Mouse (Mus musculus): ENCODE measurements around the gene Plekhm2. TPM values are rescaled to one million over a fixed set of nuclear protein-coding genes. Genes with fewer than 3 reads are reported as not detected.

Plekhm2 gene
- polyA plus RNA-seq, 1 experiment = 73.3 TPM

DNA sequence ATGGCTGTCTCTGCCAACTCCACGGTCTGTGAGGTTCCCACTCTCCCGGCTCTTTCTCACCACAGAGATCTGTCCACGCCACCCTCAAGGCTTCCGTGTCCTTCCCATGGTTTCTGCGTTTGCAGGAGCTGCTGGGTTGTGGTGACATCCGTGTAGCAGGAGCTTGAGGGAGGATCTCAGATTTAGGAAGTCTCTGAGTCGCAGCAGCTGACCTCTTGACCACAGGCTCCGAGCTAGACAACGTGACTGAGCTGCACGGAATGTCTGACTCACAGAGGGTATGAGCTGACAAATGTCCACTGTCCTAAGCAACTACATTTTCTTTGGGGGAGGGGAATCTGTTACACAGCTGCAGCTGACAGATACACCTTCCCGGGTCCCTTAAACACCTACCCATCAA is 58.8 kb downstream of the Plekhm2 start, which contains the start of gene Fblim1:
Fblim1 (minus strand) TSS at position 236 of the 400 bp plus-strand sequence.
- H3K4me1 ChIP-seq (ENCODE audit: control insufficient read depth, insufficient read depth, low read length) = peaks cover 3% of the 10 kb centered on the region
- no peaks in the 10 kb centered on the region for H3K27me3 ChIP-seq (ENCODE audit: control insufficient read depth, insufficient read depth, low read length)
- H3K4me3 ChIP-seq (ENCODE audit: control insufficient read depth, low read depth, low read length) = no peak within 1 kb of the TSS
- no peaks in the 10 kb centered on the region for H3K36me3 ChIP-seq (ENCODE audit: control insufficient read depth, insufficient read depth, low read length)
- TF ChIP-seq POLR2A (IDR thresholded peaks at IDR 0.05; ENCODE audit: control insufficient read depth, low read depth, low read length) = no peak
- TF ChIP-seq CTCF (IDR thresholded peaks at IDR 0.05; ENCODE audit: control insufficient read depth, insufficient read depth, insufficient replicate concordance, low read depth, low read length) = no peak
- H3K27ac ChIP-seq (ENCODE audit: control insufficient read depth, insufficient read depth, low read depth, low read length) = no peak within 1 kb of the TSS

DNA sequence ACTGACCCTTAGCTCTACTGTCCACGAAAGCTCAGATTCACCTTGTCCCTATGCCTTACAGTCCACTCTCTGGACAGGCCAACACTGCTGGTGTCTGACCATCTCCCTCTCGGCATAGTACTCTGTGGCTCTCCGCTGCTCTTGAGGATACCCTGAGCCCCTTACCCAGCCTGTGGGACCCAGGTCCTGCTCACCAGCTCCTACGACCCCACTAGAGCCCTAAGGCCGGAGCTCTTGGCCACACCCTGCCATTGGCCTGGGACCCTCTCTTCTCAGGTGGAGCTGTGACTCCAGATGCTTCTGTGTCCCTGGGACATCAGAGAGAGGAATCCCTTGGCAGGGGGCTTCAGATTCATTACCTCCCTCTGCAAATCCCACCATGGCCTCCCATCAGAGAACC is 59.3 kb downstream of the Plekhm2 start:
- H3K4me1 ChIP-seq (ENCODE audit: control insufficient read depth, insufficient read depth, low read length) = peaks cover 3% of the 10 kb centered on the region
- H3K27me3 ChIP-seq (ENCODE audit: control insufficient read depth, insufficient read depth, low read length) = no peaks in the 10 kb centered on the region
- TF ChIP-seq POLR2A (IDR thresholded peaks at IDR 0.05; ENCODE audit: control insufficient read depth, low read depth, low read length) (no peak), CTCF (IDR thresholded peaks at IDR 0.05; ENCODE audit: control insufficient read depth, insufficient read depth, insufficient replicate concordance, low read depth, low read length) (no peak)
- no peak overlapping the region for H3K4me3 ChIP-seq (ENCODE audit: control insufficient read depth, low read depth, low read length)
- H3K36me3 ChIP-seq (ENCODE audit: control insufficient read depth, insufficient read depth, low read length) = no peaks in the 10 kb centered on the region
- H3K27ac ChIP-seq (ENCODE audit: control insufficient read depth, insufficient read depth, low read depth, low read length) = no peak overlapping the region

DNA sequence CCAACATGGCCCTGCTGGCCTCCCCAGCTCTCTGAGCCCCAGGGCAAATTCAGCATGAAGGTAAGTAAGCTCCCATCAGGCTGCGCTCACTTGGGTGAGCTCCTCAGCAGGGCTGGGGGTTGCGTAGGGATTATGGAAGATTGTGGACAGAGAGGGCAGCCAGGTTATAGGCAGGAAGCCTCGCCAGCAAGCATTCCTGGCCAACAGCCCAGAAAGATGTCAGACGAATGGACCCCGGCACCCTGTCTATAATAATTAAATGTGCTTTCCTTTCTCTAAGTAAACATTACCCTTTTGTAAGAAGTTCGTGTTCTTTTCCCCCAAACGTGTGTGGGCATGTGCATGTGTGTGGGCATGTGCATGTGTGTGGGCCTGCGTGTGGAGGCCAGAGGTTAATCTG is 60.2 kb downstream of the Plekhm2 start:
- no peaks in the 10 kb centered on the region for H3K36me3 ChIP-seq (ENCODE audit: control insufficient read depth, insufficient read depth, low read length)
- peaks cover 5% of the 10 kb centered on the region for H3K4me1 ChIP-seq (ENCODE audit: control insufficient read depth, insufficient read depth, low read length)
- no peak overlapping the region for H3K27ac ChIP-seq (ENCODE audit: control insufficient read depth, insufficient read depth, low read depth, low read length)
- peaks cover 1% of the 10 kb centered on the region for H3K27me3 ChIP-seq (ENCODE audit: control insufficient read depth, insufficient read depth, low read length)
- TF ChIP-seq POLR2A (IDR thresholded peaks at IDR 0.05; ENCODE audit: control insufficient read depth, low read depth, low read length) = no peak
- H3K4me3 ChIP-seq (ENCODE audit: control insufficient read depth, low read depth, low read length) = no peak overlapping the region

DNA sequence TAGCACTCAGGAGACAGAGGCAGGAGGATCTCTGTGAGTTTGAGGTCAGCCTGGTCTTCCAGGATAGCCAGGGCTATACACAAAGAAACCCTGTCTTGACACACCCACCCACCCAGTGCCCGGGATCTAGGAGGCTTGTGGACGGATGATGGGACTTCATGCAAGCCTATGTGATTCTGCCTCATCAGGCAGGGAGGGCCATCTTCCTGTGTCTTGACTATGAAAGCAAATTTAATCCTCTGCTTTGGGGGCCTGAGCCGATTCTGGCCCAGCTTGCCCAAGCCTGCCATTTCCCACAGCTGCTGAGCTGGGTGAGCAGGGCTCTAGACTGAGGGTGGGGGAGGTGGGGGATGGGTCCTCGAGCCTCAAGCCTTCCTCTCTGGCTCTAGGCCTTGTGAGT is 60.8 kb downstream of the Plekhm2 start:
- Histone ChIP-seq H3K4me3 (ENCODE audit: control insufficient read depth, low read depth, low read length) (no peak overlapping the region), H3K27me3 (ENCODE audit: control insufficient read depth, insufficient read depth, low read length) (peaks cover 4% of the 10 kb centered on the region), H3K4me1 (ENCODE audit: control insufficient read depth, insufficient read depth, low read length) (peaks cover 10% of the 10 kb centered on the region), H3K36me3 (ENCODE audit: control insufficient read depth, insufficient read depth, low read length) (no peaks in the 10 kb centered on the region), H3K27ac (ENCODE audit: control insufficient read depth, insufficient read depth, low read depth, low read length) (no peak overlapping the region)
- TF ChIP-seq CTCF (IDR thresholded peaks at IDR 0.05; ENCODE audit: control insufficient read depth, insufficient read depth, insufficient replicate concordance, low read depth, low read length) (no peak), POLR2A (IDR thresholded peaks at IDR 0.05; ENCODE audit: control insufficient read depth, low read depth, low read length) (no peak)

DNA sequence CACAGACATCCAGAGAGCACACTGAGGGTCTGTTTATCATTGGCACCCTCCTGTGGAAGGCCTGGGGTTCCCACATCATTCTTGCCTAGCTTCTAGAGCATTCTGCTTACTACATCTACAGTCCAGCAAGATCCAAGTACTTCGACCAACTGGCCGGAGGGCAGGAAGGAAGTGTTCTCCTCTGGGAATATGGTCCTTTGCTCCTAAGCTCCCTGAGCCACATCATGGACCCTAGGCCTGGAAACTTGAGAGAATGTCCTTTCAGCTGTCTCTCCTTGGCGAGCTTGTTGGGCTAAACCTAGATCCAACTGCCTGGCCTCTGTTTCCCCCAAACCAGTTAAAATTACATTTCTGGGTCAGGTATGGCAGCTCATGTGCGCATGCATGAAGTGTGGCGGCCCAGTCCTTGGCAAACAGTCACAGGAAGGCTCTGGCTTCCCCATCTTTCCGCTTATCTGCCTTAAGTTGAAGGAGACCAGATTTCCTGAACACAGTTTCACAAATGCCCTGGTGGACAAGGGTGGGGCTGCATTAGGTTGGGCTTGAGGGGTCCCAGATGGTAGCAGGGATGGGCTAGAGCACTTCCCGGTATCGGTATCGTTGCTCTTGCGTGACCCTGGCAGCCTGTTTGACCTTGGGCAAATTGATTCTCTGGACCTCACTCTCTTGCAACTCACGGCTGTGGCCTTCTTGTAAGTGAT is 62.0 kb downstream of the Plekhm2 start:
- 0 out of 2 replicates have a peak, but pooled peaks have one; percentile 0 for TF ChIP-seq CTCF (IDR thresholded peaks at IDR 0.05; ENCODE audit: control insufficient read depth, insufficient read depth, insufficient replicate concordance, low read depth, low read length)
- TF ChIP-seq POLR2A (IDR thresholded peaks at IDR 0.05; ENCODE audit: control insufficient read depth, low read depth, low read length) = no peak
- peak overlapping the region; percentile 29; the same call in 1 of the 2 replicates for H3K27ac ChIP-seq (ENCODE audit: control insufficient read depth, insufficient read depth, low read depth, low read length)

DNA sequence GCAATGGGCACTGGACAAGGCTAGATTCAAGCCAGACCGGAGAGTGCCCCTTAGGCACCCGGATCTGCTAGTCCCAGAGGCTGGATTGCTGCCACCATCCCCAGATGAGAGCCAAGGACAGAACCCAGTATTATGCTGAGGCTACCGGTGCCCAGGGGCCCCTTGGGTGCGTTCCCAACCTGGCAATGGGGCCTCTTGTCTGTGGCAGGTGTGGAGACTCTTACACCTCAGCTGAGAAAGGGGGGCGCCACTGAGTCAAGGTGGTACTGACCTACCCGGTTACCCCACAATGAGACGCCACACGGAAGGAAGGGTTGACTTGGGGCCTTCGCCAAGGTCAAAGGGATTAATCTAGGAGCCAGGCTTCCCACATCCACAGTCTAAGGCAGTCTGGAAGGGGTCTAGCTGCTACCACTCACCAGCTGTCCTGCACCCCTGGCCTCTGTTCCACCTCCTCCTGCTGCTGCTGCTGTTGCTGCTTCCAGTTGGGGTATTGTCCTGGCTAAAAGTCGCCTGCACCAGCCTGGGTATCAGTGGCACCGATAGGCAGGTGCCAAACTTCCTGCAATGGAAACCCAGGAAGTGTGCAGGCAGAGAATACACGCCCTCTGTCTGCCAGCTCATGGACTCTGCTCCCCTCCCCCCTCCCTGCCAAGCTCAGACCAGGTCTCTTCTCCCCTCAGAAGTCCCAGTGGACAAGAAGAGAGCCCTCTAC is 63.4 kb downstream of the Plekhm2 start:
- Histone ChIP-seq H3K36me3 (ENCODE audit: control insufficient read depth, insufficient read depth, low read length) (no peaks in the 10 kb centered on the region), H3K27me3 (ENCODE audit: control insufficient read depth, insufficient read depth, low read length) (peaks cover 4% of the 10 kb centered on the region), H3K27ac (ENCODE audit: control insufficient read depth, insufficient read depth, low read depth, low read length) (no peak overlapping the region), H3K4me1 (ENCODE audit: control insufficient read depth, insufficient read depth, low read length) (peaks cover 13% of the 10 kb centered on the region), H3K4me3 (ENCODE audit: control insufficient read depth, low read depth, low read length) (no peak overlapping the region)
- TF ChIP-seq CTCF (IDR thresholded peaks at IDR 0.05; ENCODE audit: control insufficient read depth, insufficient read depth, insufficient replicate concordance, low read depth, low read length) (no peak), POLR2A (IDR thresholded peaks at IDR 0.05; ENCODE audit: control insufficient read depth, low read depth, low read length) (no peak)

More for the DNA sequence above, 62.0 kb downstream of the Plekhm2 start:
- peaks cover 13% of the 10 kb centered on the region for H3K4me1 ChIP-seq (ENCODE audit: control insufficient read depth, insufficient read depth, low read length)
- no peaks in the 10 kb centered on the region for H3K36me3 ChIP-seq (ENCODE audit: control insufficient read depth, insufficient read depth, low read length)
- no peak overlapping the region for H3K4me3 ChIP-seq (ENCODE audit: control insufficient read depth, low read depth, low read length)
- H3K27me3 ChIP-seq (ENCODE audit: control insufficient read depth, insufficient read depth, low read length) = peaks cover 4% of the 10 kb centered on the region

DNA sequence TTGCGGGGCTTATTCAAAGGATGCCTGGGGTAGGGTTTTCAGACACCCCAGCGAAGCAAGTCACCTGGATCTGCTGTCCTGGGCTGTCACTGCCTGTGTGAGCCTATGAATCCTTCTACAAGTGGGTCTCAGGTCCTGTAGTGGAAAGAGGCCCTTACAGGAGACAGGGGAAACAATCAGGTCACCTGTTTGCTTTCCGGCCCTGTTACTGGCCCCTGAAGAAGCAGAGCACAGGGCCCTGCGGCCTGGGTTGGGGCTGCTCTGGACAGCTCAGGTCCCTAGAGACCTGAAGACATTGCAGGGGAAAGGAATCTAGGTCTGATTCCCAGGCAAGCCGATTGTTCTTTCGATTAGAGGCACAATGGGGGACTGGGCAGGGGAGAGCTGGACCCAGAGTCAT is 64.3 kb downstream of the Plekhm2 start:
- TF ChIP-seq POLR2A (IDR thresholded peaks at IDR 0.05; ENCODE audit: control insufficient read depth, low read depth, low read length) = no peak
- no peak for TF ChIP-seq CTCF (IDR thresholded peaks at IDR 0.05; ENCODE audit: control insufficient read depth, insufficient read depth, insufficient replicate concordance, low read depth, low read length)
- Histone ChIP-seq H3K4me1 (ENCODE audit: control insufficient read depth, insufficient read depth, low read length) (peaks cover 13% of the 10 kb centered on the region), H3K4me3 (ENCODE audit: control insufficient read depth, low read depth, low read length) (no peak overlapping the region), H3K27me3 (ENCODE audit: control insufficient read depth, insufficient read depth, low read length) (peaks cover 4% of the 10 kb centered on the region), H3K27ac (ENCODE audit: control insufficient read depth, insufficient read depth, low read depth, low read length) (no peak overlapping the region), H3K36me3 (ENCODE audit: control insufficient read depth, insufficient read depth, low read length) (no peaks in the 10 kb centered on the region)
